Mouse (Mus musculus): Measurements from ENCODE around the gene Zdhhc11.

Gene Zdhhc11

DNA sequence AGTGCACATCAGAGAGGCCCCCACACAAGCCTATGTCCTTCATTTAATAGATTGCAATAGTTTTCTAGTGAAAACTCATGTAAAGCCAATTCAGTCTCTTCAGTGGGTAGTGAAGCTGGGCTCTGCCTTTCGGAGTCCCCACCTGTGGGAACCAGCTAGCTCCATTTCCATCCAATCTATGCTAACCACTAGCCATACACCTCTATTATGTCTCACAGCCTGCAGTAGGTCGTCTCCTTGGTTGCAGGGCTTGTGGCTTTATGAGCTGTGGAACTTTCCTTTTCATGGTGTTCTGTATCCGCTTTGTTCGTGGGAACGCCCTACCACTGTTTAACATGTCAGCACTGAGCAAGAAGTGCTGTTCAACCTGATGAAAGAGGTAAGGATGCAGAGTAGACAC is at the start of gene Zdhhc11:
Gene Zdhhc11, plus strand, starts transcription at position 301 of the 400 bp plus-strand sequence.
- DNase-seq (ENCODE audit: low spot score), result no peak

DNA sequence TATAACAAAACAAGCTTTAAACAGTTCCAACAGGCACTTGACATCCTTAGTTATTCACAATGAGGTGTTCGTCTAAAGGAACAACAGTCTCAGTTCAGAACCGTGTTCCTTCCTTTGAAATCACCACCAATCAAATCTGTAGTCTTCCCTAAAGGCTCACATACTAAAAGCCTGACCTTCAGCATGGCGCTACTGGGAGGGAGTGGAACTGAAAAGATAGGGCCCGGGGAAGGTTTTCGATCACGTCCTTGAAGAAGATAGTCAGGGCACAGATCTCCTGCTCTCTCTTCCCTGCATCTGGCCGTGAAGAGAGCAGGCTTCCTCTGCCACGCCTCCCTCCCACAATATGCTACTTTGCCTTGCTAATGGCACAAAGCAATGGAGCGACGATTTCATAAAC is 31.4 kb upstream of the Zdhhc11 start:
- DNase-seq (ENCODE audit: low spot score), result peak; percentile 34

DNA sequence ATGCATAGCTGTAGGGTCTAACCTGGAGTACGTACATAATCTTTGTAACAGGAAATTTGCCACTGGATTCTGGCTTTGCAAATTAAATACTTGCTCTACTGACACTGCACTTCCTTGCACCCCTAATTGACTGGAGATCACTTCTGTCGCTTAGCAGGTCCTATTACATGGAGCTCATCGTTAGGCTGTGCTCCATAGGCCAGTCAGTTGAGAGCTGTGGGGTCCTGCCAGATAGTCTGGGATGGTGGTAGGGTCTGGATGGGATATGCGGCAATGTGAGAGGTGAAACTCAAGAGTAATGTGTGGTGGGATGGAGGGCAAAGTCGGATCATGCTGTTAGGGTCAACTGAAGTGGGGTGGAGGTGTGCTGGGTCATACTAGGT is 26.7 kb upstream of the Zdhhc11 start:
- no peak for DNase-seq (ENCODE audit: low spot score)

DNA sequence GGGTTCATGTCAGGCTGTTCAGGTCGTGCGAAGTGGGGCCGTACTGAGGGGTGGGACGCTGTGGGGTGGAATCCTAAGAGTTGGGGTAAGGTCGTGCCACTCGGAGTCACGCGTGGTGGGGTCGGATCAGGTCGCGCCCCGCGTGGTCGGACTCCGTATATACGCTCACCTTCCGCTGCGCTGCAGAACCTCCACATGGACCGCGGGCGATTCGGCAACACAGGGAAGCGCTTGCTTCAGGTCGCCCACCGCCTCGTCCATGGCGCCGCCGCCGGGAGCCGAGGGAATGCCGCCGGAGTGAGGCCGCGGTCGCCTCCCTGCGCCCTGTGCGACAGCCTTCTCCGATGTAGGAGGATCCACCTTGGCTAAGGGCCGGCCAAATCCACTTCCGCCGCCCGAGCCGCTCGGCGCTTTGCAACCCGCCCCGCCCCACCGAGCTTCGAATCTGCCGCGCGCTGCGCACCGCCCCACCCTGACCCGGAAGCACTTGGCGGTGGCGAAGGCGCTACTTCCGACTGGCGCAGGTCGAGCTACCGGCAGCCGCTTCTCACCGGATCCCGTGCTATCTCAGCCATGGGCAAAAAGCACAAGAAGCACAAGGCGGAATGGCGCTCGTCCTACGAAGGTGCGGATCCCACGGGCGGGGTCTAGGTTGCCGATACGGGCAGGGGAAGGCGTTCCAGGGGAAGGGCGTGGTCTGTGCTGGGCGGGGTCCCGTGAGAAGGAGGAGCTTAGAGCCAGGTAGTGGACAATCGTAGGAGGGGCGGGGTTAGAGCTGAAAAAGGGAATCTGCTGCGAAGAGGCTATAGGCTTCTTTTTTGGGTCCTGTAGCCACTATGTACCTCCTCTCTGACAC is 26.1 kb upstream of the Zdhhc11 start, which contains the start of the genes Trip13 and Brd9:
Gene Trip13, minus strand, starts transcription at position 464 of the 856 bp plus-strand sequence.
Gene Brd9, plus strand, starts transcription at position 491 of the 856 bp plus-strand sequence.
- peak; percentile 86 for DNase-seq (ENCODE audit: low spot score)

DNA sequence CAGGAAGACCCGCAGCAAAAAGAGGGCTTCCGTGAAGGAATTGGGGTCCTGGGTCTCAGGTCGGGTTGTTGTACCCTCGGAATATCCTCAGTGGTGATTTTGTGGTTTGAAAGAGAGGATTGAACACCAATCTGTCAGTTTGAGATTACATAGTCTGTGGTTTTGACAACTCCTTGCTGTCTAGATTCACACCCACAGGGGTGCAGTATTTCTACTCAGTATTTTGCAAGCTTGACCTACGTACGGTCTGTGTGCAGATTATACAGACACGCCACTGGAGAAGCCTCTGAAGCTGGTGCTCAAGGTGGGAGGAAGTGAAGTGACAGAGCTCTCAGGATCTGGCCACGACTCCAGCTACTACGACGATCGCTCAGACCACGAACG is 25.5 kb upstream of the Zdhhc11 start:
- no peak for DNase-seq (ENCODE audit: low spot score)

DNA sequence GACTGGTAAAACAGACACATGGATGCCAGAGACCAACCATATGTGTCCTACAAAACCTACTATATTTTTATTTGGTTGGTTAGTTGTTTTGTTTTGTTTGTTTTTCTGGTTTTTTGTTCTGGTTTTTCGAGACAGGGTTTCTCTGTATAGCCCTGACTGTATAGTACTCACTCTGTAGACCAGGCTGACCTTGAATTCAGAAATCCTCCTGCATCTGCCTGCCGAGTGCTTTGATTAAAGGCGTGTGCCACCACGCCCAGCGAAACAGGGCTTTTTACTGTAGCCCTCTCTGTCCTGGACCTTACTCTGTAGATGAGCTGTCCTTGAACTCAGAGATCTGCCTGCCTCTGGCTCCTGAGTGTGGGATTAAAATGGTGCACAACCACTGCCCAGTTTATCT is 24.6 kb upstream of the Zdhhc11 start:
- no peak for DNase-seq (ENCODE audit: low spot score)

DNA sequence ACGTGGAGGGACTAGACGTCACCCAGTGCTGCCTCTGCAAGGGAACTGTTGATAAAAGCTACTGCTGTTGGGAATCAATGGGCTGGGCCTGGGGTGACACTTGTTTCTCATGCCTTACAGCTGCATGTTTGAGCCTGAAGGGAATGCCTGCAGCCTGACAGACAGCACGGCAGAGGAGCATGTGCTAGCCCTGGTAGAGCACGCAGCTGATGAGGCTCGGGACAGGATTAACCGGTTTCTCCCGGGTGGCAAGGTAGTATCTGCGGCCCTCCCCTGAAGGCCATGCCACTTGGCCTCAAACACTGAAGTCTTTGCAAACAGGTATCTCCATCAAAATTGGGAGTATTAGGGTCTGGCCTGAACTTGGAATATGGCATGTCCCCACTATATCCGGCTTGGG is 19.0 kb upstream of the Zdhhc11 start:
- no peak for DNase-seq (ENCODE audit: low spot score)

DNA sequence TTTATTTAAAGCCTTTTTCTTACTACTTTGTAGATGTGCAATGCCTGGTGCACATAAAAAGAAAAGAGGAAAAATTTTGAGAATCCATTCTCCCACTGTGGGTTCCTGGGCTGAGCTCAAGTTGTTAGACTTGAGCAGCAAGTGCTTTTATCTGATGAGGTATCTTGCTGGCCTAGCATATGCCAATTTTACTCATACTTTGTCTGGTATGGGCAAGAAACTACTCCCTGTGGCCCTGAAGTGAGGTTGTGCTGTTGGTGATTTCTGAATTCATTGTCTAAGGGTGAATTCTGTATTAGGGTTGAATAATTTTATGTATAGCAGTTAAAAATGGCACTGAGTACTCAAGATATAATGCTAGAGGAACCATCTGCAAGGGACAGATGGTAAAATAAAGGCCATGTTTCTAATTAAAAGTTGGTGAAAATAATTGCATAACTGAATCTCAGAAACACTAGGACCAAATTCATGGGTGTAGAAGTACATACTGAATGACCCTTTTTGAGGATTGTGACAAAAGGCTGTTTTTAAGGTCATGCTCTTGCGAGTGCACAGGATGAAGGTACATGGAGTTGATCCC is 10.0 kb upstream of the Zdhhc11 start:
- no peak for DNase-seq (ENCODE audit: low spot score)

DNA sequence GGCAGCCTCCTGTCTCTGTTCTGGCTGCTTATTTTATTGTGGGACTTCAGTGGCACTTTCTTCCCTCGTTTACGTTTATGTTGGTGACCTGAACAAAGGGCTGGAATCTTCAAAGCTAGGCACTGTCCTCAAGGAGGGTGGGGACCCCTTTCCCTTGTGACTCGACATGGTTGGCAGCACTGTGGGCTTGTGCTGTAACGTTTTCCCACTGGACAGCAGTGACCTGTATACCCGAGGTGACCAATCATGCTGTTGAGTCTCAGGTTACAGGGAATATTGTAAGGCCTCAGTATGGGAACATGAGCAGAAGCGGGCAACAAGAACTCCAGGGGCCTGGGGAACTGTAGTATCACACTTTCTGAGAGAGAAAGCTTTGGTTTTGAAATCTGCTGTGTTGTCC is 9.0 kb upstream of the Zdhhc11 start:
- no peak for DNase-seq (ENCODE audit: low spot score)

DNA sequence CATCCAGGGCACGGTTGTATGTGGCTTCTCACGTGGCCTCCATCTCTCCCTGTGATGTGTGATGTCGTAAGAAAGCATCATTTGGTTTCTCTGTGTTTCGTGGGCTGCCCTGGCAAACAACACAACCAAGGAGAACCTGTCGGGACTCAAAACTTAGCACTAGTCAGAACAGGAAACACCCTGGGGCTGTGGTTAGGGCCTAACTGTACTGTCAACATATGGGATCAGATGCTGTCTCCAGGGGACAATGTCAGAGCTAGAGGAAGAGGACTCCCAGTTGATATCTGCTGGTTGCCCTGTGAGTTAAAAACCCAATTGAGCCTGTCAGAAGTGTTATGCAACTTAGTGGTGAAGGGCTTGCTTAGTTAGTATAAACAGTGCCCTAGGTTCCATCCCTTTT is 8.1 kb upstream of the Zdhhc11 start:
- no peak for DNase-seq (ENCODE audit: low spot score)

DNA sequence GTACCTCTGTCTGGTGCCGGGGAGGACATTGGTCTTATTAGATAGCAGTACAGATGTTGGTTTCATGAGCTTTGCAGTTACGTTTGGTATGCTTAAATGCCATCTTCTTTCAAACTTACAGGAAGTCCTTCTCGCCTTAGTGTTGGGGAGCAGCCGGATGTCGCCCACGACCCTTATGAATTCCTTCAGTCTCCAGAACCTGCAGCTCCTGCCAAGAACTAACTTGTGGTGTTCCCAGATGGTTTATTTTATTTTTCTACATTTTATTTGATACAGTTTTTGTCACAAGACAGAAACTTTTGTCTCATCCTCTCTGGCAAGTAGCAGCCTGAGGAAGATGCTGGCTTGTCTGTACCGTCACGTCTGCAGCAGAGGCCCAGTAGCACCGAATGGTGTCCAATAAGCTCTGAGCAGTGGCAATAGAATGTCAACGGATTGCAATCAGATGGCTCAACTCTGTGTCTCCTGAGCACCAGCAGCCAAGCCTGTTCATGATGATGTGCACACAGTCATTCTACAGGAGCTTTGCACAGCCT is 3.5 kb upstream of the Zdhhc11 start:
- no peak for DNase-seq (ENCODE audit: low spot score)

DNA sequence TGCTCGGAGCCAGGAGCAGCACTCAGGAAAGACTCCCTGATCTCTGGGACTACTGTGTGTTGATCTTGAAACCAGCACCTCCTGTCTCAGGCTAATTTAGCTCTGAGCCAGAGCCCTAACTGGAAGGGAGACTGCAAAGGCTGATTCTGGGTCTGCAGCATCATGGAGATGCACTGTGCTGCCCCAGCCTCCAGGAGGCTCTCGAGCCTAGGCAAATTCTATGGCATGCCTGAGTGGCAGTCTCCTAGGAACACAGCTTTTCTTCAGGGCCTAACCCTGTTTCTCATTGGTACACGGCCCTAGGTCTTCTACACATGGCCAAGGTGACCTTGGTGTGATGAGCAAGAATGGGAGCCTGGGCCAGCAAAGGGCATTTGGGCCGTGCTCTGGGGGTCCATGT is 2.5 kb upstream of the Zdhhc11 start:
- no peak for DNase-seq (ENCODE audit: low spot score)

DNA sequence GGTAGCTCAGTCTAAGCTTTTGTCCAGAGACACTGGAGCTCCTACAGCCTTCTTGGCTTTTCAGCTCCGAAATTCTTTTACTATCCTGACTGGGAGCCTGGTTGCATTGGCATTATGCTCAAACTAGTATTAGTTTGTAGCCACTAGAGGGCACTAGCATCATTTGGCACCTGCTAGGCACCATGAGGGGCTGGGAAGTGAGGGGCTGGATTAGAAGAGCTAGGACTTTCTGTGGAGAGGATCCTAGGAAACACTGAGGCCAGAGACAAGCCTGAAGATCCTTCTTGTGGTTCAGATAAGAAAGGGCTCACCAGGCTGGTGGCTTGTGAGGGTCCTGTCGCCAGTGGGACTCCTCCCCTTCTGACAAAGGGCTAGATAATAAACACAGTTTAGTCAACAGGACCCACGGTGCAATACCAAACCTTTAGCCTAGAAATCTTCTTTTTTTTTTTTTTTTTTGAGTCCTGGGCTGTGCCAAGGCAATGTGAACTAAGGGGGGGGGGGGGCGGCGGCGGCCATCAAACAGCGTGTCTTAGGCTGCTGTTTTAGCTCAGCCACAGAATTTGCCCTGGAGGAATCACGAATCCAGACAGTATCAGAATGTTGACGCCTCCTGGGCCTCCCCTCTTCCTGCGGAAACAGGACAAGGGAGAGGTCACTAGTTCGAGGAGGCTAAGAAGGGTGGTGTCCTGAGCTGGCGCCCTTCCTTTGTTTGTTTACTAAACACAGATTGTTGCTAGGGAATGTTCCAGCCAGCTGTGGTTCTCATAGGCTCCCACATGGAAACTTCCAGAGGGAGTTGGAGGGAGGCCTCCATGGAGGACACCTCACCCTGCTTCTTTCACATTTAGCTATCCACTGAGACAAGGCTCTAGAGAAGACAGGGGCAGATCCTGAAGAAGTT is 7.1 kb downstream of the Zdhhc11 start:
- DNase-seq (ENCODE audit: low spot score), result peak; percentile 44

DNA sequence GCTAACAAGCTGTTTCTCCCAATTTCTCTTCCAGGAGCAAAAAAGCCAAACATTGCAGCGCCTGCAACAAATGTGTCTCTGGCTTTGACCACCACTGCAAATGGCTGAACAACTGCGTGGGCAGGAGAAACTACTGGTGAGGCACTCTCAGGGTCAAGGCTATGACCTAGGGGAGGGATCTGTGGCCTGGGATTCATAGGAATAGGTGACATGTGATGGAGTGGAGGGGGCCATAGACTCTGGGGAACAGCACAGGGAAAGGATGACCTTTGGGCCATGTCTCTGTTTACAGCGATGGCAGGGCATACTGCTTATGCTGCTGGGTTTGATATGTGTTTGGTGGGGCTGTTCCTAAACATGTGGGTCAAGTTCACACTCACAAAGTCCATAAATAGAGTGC is 10.9 kb downstream of the Zdhhc11 start:
- no peak for DNase-seq (ENCODE audit: low spot score)

DNA sequence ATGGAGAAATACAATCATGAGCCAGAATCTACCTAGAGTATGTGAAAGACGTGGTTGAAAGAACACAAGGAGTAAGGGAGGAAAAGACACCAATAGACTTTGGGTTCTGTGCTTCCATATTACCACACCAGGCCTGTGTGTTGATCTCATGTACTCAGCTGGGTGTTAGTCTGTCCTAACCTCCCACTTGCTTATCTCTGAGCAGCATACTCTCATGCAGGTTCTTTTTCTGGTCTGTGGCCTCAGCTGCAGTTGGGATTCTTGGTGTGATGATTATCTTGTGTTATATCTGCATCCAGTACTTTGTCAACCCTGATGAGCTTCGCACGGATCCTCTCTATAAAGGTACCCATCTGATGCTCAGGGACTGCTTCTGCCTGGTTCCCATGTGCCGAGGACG is 13.3 kb downstream of the Zdhhc11 start:
- DNase-seq (ENCODE audit: low spot score), result no peak

DNA sequence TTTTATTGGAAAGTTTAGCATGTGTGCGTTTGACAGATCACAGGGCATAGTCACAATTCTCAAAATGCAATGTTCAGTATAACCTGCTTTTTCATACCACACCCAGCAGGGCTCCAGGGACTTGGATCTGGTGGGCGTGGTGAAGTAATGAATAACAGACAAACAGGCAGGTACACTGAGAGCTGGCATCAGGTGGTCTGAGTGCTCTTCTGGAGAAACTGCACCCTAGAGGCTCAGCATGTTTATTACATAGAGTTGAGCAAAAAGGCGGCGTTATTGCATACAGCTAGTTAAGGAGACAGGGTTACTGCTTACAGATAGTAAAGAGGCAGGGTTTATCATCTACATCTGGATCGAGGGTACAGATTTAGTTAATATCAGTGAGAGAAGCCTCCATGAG is 26.7 kb downstream of the Zdhhc11 start:
- no peak for DNase-seq (ENCODE audit: low spot score)

DNA sequence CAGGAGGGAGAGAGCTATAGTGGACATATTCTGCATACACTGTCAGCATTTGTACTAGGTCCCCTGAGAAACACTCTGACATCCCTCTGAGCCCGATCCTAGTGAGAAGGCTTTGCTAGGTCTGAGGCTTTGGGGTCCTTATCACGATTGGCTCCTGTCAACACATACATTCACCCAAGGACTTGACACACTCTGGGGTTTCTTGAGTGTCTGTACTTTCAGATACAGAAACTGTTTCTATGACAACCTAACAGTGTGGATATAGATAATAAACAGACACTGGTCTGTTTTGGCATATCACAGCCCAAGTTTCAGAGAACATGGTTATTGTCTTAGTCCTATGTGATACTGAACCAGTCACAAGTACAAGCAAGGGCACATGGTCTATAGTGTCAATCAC is 27.1 kb downstream of the Zdhhc11 start:
- DNase-seq (ENCODE audit: low spot score), result no peak

DNA sequence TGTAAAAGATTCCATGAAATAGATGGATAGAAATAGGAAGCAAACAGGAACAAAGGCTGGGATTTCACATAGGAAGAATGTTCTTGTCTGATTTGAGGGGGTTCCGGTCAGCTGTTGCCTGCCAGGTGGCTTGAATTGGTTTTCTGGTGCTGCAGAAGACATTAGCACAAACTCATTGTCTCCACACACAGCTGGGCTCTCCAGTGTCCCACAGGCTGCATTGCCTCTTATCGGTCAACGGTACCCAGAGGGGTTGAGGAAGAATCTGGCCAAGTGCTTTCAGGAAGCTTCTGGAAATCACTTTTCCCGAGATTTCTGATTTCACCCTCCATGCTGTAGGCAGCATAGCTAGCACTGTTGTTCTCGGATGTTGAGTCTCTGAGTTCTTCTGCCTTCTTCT is 27.6 kb downstream of the Zdhhc11 start:
- no peak for DNase-seq (ENCODE audit: low spot score)

DNA sequence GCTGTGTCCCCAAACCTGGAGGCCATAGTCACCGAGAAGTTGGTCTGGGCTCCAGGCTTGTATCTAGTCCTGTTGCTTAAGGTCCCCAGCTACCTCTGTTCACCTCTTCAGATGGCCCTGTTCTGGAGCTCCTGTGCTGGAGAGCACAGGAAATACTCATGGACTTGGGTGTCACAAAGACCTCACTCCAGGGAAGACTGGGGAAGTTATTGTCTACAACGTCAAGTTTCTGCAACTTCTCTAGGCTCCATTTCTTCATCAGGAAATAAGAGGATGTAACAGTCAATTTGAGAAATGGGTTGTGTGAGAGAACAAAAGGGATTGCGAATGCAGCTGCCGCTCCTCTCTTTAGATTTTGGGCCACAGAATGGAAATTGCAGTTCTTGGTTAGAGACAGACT is 32.8 kb downstream of the Zdhhc11 start:
- no peak for DNase-seq (ENCODE audit: low spot score)

DNA sequence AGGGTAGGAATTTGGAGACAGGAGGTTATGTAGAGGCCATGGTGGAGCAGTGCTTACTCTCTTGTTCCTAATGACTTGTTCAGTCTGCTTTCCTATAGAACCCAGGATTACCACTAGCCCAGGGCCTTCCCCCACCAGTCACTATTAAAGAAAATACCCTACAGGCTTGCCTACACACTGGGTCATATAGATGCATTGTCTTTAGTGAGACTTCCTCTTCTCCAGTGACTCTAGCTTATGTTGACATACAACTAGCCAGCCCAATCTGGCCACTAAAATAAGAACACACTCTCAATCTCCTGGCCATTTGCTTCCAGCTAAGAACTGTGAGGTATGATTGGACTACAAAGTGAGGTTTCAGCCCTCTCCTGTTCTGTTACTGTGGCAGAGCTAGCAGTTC is 36.9 kb downstream of the Zdhhc11 start:
- DNase-seq (ENCODE audit: low spot score), result no peak

DNA sequence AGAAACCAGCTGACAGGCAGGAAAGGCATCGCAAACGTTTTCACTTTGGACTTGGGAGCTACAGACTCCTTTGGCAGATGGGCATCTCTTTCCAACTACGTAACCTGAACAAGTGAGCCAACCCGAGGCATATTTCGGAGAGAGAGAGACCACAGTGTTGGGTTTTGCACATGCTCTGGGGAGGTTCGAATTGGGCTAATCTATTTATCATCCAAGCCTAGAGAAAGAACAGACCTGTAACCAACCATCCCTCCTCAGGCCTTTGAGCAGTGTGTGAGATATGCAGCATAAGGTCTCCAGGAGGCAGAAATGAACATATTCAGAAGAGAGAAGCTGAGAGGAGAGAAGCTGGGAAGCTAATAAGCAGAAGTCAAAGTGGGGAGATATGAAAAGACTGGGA is 37.3 kb downstream of the Zdhhc11 start:
- DNase-seq (ENCODE audit: low spot score), result no peak

DNA sequence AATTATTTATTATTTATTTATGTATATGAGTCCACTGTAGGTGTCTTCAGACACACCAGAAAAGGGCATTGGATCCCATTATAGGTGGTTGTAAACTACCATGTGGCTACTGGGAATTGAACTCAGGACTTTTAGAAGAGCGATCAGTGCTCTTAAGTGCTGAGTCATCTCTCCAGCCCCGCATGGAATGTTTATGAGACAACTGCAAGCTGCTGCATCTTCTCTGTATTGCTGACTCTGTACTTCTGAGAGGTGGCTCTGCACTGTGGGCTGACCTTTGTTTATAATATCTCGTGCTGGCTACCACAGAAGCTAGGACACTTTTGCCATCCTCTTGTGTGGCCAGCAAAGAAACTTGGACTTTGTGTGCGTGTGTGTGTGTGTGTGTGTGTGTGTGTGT is 37.8 kb downstream of the Zdhhc11 start:
- no peak for DNase-seq (ENCODE audit: low spot score)
